Mouse (Mus musculus) G1E (cell line): ENCODE data around the gene Wdr5b. TPM values are rescaled to one million over a fixed set of nuclear protein-coding genes. Genes with fewer than 3 reads are reported as not detected.
A peak's percentile ranks its signal among the peaks of the same experiment; 100 is the strongest.
"Not testable (repeated sequence)": the region's sequence is repeated elsewhere in the genome, so short reads cannot be mapped to it uniquely, and the experiment has no call there.

ENCODE experiments used
- ATAC-seq: 2 replicates; pipeline ENCODE4 v1.8.0; 2016; ENCODE audit warnings: mild to moderate bottlenecking; ENCODE audit not compliant: insufficient number of reproducible peaks, poor library complexity, low FRiP score, severe bottlenecking; ENCODE audit errors: extremely low read depth
- DNase-seq: peaks from one replicate; pipeline ENCODE4 v3.0.0; 2012; ENCODE audit warnings: low spot score
- H3K27me3 ChIP-seq: 2 replicates; pipeline ENCODE4 v1.6.1; 2012; ENCODE audit warnings: mild to moderate bottlenecking, low read length, inconsistent platforms; ENCODE audit not compliant: insufficient read depth
- H3K36me3 ChIP-seq: replicated peaks from 2 replicates; pipeline ENCODE3; 2012; ENCODE audit warnings: mild to moderate bottlenecking, inconsistent platforms
- H3K4me1 ChIP-seq: 2 replicates; pipeline ENCODE4 v1.6.1; 2012; ENCODE audit warnings: low read depth, low read length, inconsistent platforms, mixed read lengths; ENCODE audit not compliant: insufficient read depth
- H3K4me3 ChIP-seq: 2 replicates; pipeline ENCODE4 v1.5.1; 2012; ENCODE audit warnings: low read depth, mild to moderate bottlenecking, inconsistent platforms, low read length, moderate library complexity, mixed read lengths
- H3K9me3 ChIP-seq: replicated peaks from 2 replicates; pipeline ENCODE4 v1.6.1; 2012; ENCODE audit warnings: inconsistent platforms
- CTCF ChIP-seq: IDR thresholded peaks from 2 replicates; pipeline ENCODE4 v1.5.1; 2012; ENCODE audit warnings: low read depth, low read length, inconsistent platforms, mixed read lengths
- GATA1 ChIP-seq: IDR thresholded peaks from 2 replicates; pipeline ENCODE4 v1.6.1; 2012; ENCODE audit warnings: borderline replicate concordance, low read length, inconsistent platforms, mixed read lengths
- GATA2 ChIP-seq: IDR thresholded peaks from 2 replicates; pipeline ENCODE4 v1.6.1; 2012; ENCODE audit warnings: low read depth, low read length, inconsistent platforms, borderline replicate concordance
- POLR2AphosphoS5 ChIP-seq: IDR thresholded peaks from 2 replicates; pipeline ENCODE4 v1.6.1; 2012; ENCODE audit warnings: low read depth, low read length, inconsistent platforms; ENCODE audit not compliant: insufficient replicate concordance
- TAL1 ChIP-seq: conservative IDR thresholded peaks from 2 replicates; pipeline ENCODE4 v1.6.1; 2012; ENCODE audit warnings: low read depth, low read length, inconsistent platforms, mixed read lengths
- polyA plus RNA-seq: library from polyadenylated mRNA; stranded (reverse); fragments of >175 nt; gene quantifications from 2 replicates; pipeline ENCODE4 v1.2.3, GENCODE M21; 2012
- total RNA-seq, 2 experiments: library from RNA; stranded (forward) in 1 of 2; stranded (reverse) in 1 of 2; fragments of 200-1000 nt in 1 of 2; fragments of >200 nt in 1 of 2; fragmentation: Nextera tagmentation in 1 of 2; gene quantifications; 2 replicates each; pipeline ENCODE4 v1.2.3; 2014 to 2017

The Wdr5b gene
- total and polyA plus RNA-seq, 3 experiments = 0.50 to 7.1 (median 6.9) TPM

DNA sequence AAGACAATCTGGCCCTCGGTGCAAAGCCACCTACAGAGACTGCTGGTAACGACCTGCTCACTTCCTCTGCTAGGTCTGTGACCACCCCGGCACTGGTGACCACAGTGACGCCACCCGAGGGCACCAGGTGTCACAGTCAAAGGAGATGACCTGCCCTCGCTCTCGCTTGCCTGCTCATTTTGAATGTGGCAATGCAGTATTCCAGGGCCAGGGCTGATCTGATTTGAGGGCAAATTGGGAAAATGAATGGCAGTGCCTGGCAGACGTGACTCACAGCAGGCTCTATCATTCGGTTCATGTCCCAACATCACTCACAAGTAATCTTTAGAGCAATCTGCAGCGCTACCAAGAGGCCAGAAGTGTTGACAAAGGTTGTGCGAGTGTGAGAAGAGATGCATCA lies 15.4 kb downstream of the Wdr5b start:
- no peak for ATAC-seq
- TF ChIP-seq TAL1 (no peak), POLR2AphosphoS5 (no peak)
- H3K27me3 ChIP-seq = no peaks in the 10 kb centered on the region
- H3K9me3 ChIP-seq = no peaks in the 10 kb centered on the region
- DNase-seq = no peak
- H3K4me3 ChIP-seq = no peak overlapping the region
- peaks cover 58% of the 10 kb centered on the region for H3K4me1 ChIP-seq
- peaks cover 83% of the 10 kb centered on the region for H3K36me3 ChIP-seq

DNA sequence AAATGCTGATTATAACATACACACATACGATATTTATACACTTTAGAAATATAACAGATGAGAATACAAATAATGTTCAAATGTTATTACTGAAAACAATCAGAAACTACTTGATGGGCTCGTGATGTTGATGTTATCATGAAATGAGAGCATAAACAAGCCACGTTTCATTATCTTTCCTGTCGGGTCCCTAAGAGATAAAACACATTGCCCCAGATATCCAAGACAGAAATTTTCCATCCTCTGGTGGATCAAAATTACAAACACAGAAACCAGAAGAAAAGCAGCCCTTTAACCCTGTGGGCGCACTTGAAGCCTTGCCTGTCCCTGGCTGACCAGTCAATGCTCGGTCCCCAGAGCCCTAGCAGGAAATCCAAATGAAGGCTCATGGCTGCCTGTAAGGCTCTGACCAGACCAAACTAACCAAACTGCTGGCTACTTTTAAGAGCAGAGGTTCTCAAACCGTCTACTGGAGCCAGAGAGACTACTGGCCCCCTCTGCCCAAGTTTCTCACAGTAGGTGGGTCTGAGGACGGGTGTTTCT lies 17.0 kb downstream of the Wdr5b start:
- peaks cover 69% of the 10 kb centered on the region for H3K4me1 ChIP-seq
- ATAC-seq = no peak
- DNase-seq = no peak
- TF ChIP-seq CTCF (no peak), GATA1 (no peak), POLR2AphosphoS5 (no peak), GATA2 (no peak), TAL1 (no peak)
- no peak overlapping the region; the same call in 1 of the 2 replicates for H3K4me3 ChIP-seq
- H3K9me3 ChIP-seq = no peaks in the 10 kb centered on the region
- H3K36me3 ChIP-seq = peaks cover 79% of the 10 kb centered on the region
- H3K27me3 ChIP-seq = no peaks in the 10 kb centered on the region

DNA sequence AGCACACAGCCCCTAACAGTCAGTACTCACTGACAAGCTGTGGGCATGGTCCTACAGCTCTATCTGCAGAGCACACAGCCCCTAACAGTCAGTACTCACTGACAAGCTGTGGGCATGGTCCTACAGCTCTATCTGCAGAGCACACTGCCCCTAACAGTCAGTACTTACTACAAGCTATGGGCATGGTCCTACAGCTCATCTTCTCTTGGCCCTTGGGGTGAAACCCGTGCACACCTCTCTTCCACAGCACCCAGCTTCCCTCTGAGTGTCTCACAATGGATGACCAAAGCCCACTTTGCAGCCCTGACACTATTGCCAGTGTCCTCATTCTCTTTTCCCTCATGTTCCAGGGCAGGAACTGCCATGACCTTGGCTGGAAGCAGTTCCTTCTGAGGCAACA lies 21.5 kb downstream of the Wdr5b start:
- not testable (repeated sequence) for DNase-seq, H3K4me3 ChIP-seq, H3K9me3 ChIP-seq, ATAC-seq, H3K27me3 ChIP-seq
- H3K36me3 ChIP-seq = peaks cover 77% of the 10 kb centered on the region
- peaks cover 76% of the 10 kb centered on the region for H3K4me1 ChIP-seq

DNA sequence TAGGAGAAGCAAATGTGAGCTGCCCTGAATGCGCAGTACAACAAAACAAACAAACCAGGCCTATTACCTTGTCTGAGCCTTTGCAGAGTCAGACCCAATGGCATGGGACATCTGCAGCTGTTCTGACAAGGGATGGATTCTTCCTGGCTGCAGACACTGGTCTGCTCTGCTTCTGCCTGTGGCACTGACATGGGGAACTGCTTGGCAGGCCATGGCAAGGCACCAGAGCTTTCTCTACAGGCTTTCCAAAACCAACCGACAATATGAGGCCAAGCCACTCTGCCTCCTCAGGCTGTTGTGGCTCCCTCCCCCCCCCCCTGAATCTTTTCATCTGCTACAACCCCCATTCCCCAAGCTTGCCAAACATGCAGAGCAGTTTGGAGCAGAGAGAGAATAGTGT lies 22.3 kb downstream of the Wdr5b start:
- peaks cover 81% of the 10 kb centered on the region for H3K36me3 ChIP-seq
- DNase-seq (no peak), ATAC-seq (no peak)
- H3K27me3 ChIP-seq = no peaks in the 10 kb centered on the region
- H3K9me3 ChIP-seq = no peaks in the 10 kb centered on the region
- H3K4me3 ChIP-seq = no peak overlapping the region
- H3K4me1 ChIP-seq = peaks cover 75% of the 10 kb centered on the region
- TF ChIP-seq TAL1 = no peak
- TF ChIP-seq POLR2AphosphoS5 = no peak
- TF ChIP-seq CTCF = no peak
- no peak for TF ChIP-seq GATA2
- TF ChIP-seq GATA1 = no peak

DNA sequence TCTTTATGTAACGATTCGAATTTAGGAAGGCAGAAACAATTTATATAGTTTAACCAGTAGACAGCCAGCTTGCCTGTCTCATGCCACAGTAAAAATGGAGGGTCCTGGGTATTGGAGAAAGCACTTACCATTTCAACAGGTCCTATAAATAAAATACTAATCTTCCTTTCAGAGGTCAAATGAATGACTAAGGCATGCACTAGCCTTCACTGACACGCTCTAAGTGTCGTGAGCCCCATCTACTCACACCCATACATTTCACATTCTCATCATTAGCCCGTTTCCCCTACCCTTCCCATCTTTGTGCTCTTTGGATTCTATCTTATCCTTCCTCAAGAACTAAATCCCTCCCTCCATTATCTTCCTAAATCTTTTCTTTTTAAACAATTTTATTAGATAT lies 23.9 kb downstream of the Wdr5b start:
- TF ChIP-seq POLR2AphosphoS5 (no peak), GATA2 (no peak), TAL1 (no peak), GATA1 (no peak), CTCF (no peak)
- no peak for DNase-seq
- ATAC-seq = no peak
- Histone ChIP-seq H3K4me3 (no peak overlapping the region), H3K36me3 (peaks cover 86% of the 10 kb centered on the region), H3K4me1 (peaks cover 75% of the 10 kb centered on the region), H3K9me3 (no peaks in the 10 kb centered on the region), H3K27me3 (no peaks in the 10 kb centered on the region)

DNA sequence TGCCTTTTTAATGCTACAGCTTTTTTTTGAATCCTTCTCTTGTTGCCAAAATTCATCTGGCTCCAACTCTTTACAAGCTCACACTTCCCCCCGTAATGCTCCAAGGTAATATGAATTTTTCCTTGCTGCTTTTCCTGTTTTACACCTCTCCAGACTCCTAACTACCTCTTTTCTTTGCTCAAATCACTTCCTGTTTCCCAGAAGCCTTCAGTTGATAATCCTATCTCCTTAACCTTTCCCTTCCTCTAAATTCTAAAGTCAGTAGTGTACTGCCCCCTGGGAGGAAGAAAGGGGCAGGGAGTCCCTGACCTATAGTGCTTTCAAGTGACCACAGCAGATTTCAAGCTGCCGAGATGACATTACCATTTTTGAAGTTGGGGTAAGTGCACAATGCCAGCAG lies 26.7 kb downstream of the Wdr5b start:
- DNase-seq (no peak), ATAC-seq (no peak)
- Histone ChIP-seq H3K36me3 (peaks cover 64% of the 10 kb centered on the region), H3K4me3 (no peak overlapping the region), H3K27me3 (no peaks in the 10 kb centered on the region), H3K4me1 (peaks cover 56% of the 10 kb centered on the region), H3K9me3 (no peaks in the 10 kb centered on the region)
- TF ChIP-seq TAL1 (no peak), CTCF (no peak), POLR2AphosphoS5 (no peak), GATA1 (no peak), GATA2 (no peak)

DNA sequence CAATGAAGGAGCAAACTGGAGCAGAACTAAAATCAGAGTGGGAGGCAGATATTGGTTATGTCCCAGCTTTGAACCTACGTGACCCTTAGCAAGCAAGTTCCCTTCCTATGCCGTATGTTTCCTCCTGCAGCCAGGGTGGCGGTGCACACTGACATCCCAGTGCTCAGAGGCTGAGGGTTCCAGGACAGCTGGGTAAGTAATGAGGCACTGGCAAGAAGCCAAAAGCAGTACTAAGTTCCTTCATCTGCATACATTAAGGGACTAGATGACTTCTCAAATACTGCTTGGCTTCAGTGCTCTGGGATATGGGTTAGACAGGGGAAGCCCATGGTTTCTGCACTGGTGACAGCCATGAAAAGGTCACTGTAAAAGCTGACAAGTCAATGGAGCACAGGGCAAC lies 27.4 kb downstream of the Wdr5b start:
- Histone ChIP-seq H3K4me1 (peaks cover 52% of the 10 kb centered on the region), H3K4me3 (peak overlapping the region; percentile 39; the same call in 1 of the 2 replicates), H3K36me3 (peaks cover 57% of the 10 kb centered on the region)

More for the DNA sequence above, 27.4 kb downstream of the Wdr5b start:
- DNase-seq = no peak
- Histone ChIP-seq H3K27me3 (no peaks in the 10 kb centered on the region), H3K9me3 (no peaks in the 10 kb centered on the region)
- no peak for TF ChIP-seq GATA2
- ATAC-seq = no peak
